Comparison of ENCODE assay signal across 24 mouse cellular contexts in genomic region chr11:21552049-21552448, GRCm38 (mm10). TPM values are rescaled to one million over a fixed set of nuclear protein-coding genes. Genes with fewer than 3 reads are reported as not detected.
DNase-seq lines count a peak whose midpoint lies in the region; ATAC-seq lines count a peak whose summit lies in the region.
"Had no signal": no experiment of that assay in that cellular context is flagged by ENCODE, and none has a peak within 500 bp of the region (broad histone marks: within the 10 kb centered on the region; RNA-seq: fewer than 3 reads in every experiment).

No protein-coding gene starts in this region.

- no peaks in the 10 kb centered on the region for H3K27me3 ChIP-seq in megakaryocyte, embryonic 14.5 days (replicated peaks)
- H3K27me3 ChIP-seq: forebrain, embryonic 13.5 days; heart, embryonic 12.5 days; hindbrain, embryonic 15.5 days; limb, embryonic 13.5 days; midbrain, embryonic 15.5 days had no signal

- peak; percentile 85 for DNase-seq in 416B (ENCODE audit: low read depth)
- no peak for DNase-seq in right cerebral cortex, postnatal 25 days
- DNase-seq in gastrocnemius, postnatal 10 days = no peak
- no peak for DNase-seq in thymus, adult 18-20 months
- DNase-seq: adrenal gland, adult 8-10 months; cerebellum, adult 8-10 months; cerebellum, postnatal 25 days; gastrocnemius, postnatal 25 days; heart, adult 2 months; heart, postnatal 4 days; liver, postnatal 0 days; lung, postnatal 36 days; thymus, adult 2 months; thymus, postnatal 4 days had no signal

- peaks cover 10% of the 10 kb centered on the region for H3K36me3 ChIP-seq in megakaryocyte, embryonic 14.5 days (replicated peaks; ENCODE audit: low read length)
- H3K36me3 ChIP-seq: midbrain, embryonic 15.5 days had no signal

- H3K4me1 ChIP-seq in megakaryocyte, embryonic 14.5 days = peaks cover 56% of the 10 kb centered on the region
- H3K4me1 ChIP-seq: forebrain, embryonic 13.5 days; heart, embryonic 12.5 days; hindbrain, embryonic 15.5 days; limb, embryonic 13.5 days; midbrain, embryonic 10.5 days; midbrain, embryonic 15.5 days had no signal

- no peaks in the 10 kb centered on the region for H3K9me3 ChIP-seq in megakaryocyte, embryonic 14.5 days
- H3K9me3 ChIP-seq: forebrain, embryonic 13.5 days; heart, embryonic 12.5 days; hindbrain, embryonic 15.5 days; limb, embryonic 13.5 days; midbrain, embryonic 10.5 days; midbrain, embryonic 15.5 days had no signal

- H3K4me3 ChIP-seq in megakaryocyte, embryonic 14.5 days (replicated peaks) = peak overlapping the region; percentile 35
- H3K4me3 ChIP-seq: forebrain, embryonic 13.5 days; heart, adult 2 months; heart, embryonic 12.5 days; hindbrain, embryonic 15.5 days; limb, embryonic 13.5 days; midbrain, embryonic 10.5 days; midbrain, embryonic 15.5 days had no signal

- peak; percentile 29 for ATAC-seq in CD4-positive, CD25-positive, alpha-beta regulatory T cell, adult 4 months
- ATAC-seq in common myeloid progenitor, adult 5-6 weeks (replicated peaks; ENCODE audit: low read depth, poor library complexity, severe bottlenecking) = peak; percentile 81
- ATAC-seq: activated CD4-positive, CD25-positive, alpha-beta regulatory T cell, adult 4 months; forebrain, embryonic 13.5 days; liver, postnatal 0 days; midbrain, embryonic 15.5 days had no signal

RNA-seq across cellular contexts. Expression of gene Wdpcp, which starts 20.0 kb away (rescaled TPM):
- 1 to 10 TPM in 1 of 2 experiments, under 1 TPM in 1; 0.83 to 1.8 TPM for polyA plus RNA-seq in CD4-positive, CD25-positive, alpha-beta regulatory T cell, adult 4 months (2017; shearing (Covaris generic))
- total RNA-seq in common myeloid progenitor, adult 5-6 weeks (2017) = 14.1 and 22.2 TPM in 2 replicates
- 0.32 TPM in 1 of 2 replicates, not detected in the other for polyA plus RNA-seq in megakaryocyte, embryonic 14.5 days (2012; ENCODE audit: insufficient read depth, low replicate concordance)
- total RNA-seq in gastrocnemius, postnatal 10 days (2021) = 1 to 10 TPM; 4.6 to 5.0 TPM

RNA-seq across cellular contexts. Expression of gene Mdh1, which starts 20.1 kb away (rescaled TPM):
- polyA plus RNA-seq in CD4-positive, CD25-positive, alpha-beta regulatory T cell, adult 4 months (2017; shearing (Covaris generic)) = 100 to 1,000 TPM; 426 to 477 TPM
- total RNA-seq in common myeloid progenitor, adult 5-6 weeks (2017) = 114 and 131 TPM in 2 replicates
- polyA plus RNA-seq in megakaryocyte, embryonic 14.5 days (2012; ENCODE audit: insufficient read depth, low replicate concordance) = 1.1 and 13.0 TPM in 2 replicates
- 100 to 1,000 TPM; 419 to 455 TPM for total RNA-seq in gastrocnemius, postnatal 10 days (2021)
